Mouse (Mus musculus) embryonic facial prominence, embryonic 10.5 days (tissue): Measurements from ENCODE around the gene Myo15. TPM values are rescaled to one million over a fixed set of nuclear protein-coding genes. Genes with fewer than 3 reads are reported as not detected.
A peak's percentile ranks its signal among the peaks of the same experiment; 100 is the strongest.

ENCODE experiments used
- DNase-seq: peaks from one replicate; pipeline ENCODE4 v3.0.0-alpha.2; 2017; ENCODE audit warnings: low spot score
- H3K27ac ChIP-seq: fragments of 300-500 bp; sonication (generic); replicated peaks from 2 replicates; pipeline ENCODE4 v1.5.1; 2016; ENCODE audit warnings: mild to moderate bottlenecking
- H3K27me3 ChIP-seq: fragments of 300-500 bp; sonication (generic); replicated peaks from 2 replicates; pipeline ENCODE4 v1.6.1; 2016; ENCODE audit warnings: low read depth, mild to moderate bottlenecking; ENCODE audit not compliant: poor library complexity, severe bottlenecking
- H3K36me3 ChIP-seq: fragments of 300-500 bp; sonication (generic); replicated peaks from 2 replicates; pipeline ENCODE4 v1.6.1; 2016; ENCODE audit warnings: mild to moderate bottlenecking, moderate library complexity
- H3K4me1 ChIP-seq: fragments of 300-500 bp; sonication (generic); 2 replicates; pipeline ENCODE4 v1.6.1; 2016
- H3K4me3 ChIP-seq: fragments of 300-500 bp; sonication (generic); 2 replicates; pipeline ENCODE4 v1.5.1; 2016; ENCODE audit warnings: mild to moderate bottlenecking, moderate library complexity
- H3K9me3 ChIP-seq: fragments of 300-500 bp; sonication (generic); 2 replicates; pipeline ENCODE4 v1.6.1; 2016; ENCODE audit warnings: mild to moderate bottlenecking
- WGBS: fragments of 180-500 bp; shearing (Covaris S2); methylation state at CpG from one replicate; pipeline ENCODE4 v1.1.7; 2016; 5-methylcytosine and 5-hydroxymethylcytosine counted together
- polyA plus RNA-seq: library from polyadenylated mRNA; unstranded; fragments of >200 nt; fragmentation: Nextera tagmentation; extraction: Ambion mirVana; gene quantifications from 2 replicates; pipeline ENCODE4 v1.2.1, GENCODE M21; 2016

Gene Myo15
- polyA plus RNA-seq, 1 experiment from 2014 or later: 0.22 TPM

DNA sequence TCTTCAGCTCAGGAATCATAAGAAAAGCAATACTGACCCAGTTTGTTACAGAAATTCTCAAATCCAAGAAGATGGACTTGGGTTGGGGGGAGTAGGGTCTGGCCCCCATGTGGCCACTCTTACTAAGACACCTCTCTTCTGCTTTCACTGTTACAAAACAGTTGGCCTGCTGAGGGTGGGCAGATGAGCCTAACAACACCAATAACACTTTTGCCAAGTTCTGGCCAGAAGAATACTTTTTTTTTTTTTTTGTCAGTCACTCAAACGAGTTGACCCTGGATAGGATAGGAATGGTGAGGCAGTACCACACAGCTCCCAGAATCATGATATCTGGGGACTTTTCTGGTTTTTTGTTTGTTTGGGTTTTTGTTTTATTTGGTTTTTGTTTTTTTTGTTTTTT is 42.8 kb downstream of the Myo15 start:
- no peaks in the 10 kb centered on the region for H3K36me3 ChIP-seq
- DNase-seq: no peak
- H3K27me3 ChIP-seq: peaks cover 48% of the 10 kb centered on the region
- peaks cover 24% of the 10 kb centered on the region for H3K4me1 ChIP-seq
- 88% methylated on average over 1 of the region's 1 CpGs for WGBS
- H3K27ac ChIP-seq: no peak overlapping the region
- no peak overlapping the region for H3K4me3 ChIP-seq
- no peaks in the 10 kb centered on the region for H3K9me3 ChIP-seq

- H3K9me3 ChIP-seq: no peaks in the 10 kb centered on the region
- WGBS: 73% methylated on average over 2 of the region's 2 CpGs
- H3K4me3 ChIP-seq: no peak overlapping the region
- DNase-seq: no peak
- no peaks in the 10 kb centered on the region for H3K36me3 ChIP-seq
- H3K27me3 ChIP-seq: peaks cover 42% of the 10 kb centered on the region
- H3K4me1 ChIP-seq: peaks cover 24% of the 10 kb centered on the region
- no peak overlapping the region for H3K27ac ChIP-seq
Observed at GRCm38 (mm10) chr11:60512520-60512919, 43.4 kb downstream of the Myo15 start.

- Histone ChIP-seq H3K27me3 (peaks cover 18% of the 10 kb centered on the region), H3K27ac (no peak overlapping the region), H3K36me3 (no peaks in the 10 kb centered on the region), H3K4me3 (no peak overlapping the region), H3K9me3 (no peaks in the 10 kb centered on the region), H3K4me1 (peaks cover 8% of the 10 kb centered on the region)
- DNase-seq: peak; percentile 22
- 53% methylated on average over 2 of the region's 2 CpGs for WGBS
Observed at GRCm38 (mm10) chr11:60514941-60515340, 45.8 kb downstream of the Myo15 start.

DNA sequence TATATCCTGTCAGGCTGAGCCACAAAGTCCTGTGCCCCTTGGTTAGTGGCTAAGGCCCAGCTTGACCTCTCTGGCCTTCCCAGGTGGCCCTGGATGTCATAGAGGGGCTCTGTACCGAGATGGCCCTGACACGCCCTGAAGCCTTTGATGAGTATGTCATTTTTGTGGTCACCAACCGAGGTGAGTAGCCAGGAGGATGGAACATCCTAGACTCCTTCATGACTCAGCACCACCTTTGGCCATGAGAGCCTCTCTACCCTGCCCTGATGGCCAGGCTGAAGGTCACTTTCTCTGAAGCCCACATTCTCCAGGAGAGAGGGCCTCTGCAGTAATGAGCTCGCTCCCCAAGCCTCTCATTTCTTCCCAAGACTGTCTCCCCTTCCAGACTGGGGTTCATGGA is 49.2 kb downstream of the Myo15 start:
- no peaks in the 10 kb centered on the region for H3K36me3 ChIP-seq
- DNase-seq: no peak
- no peak overlapping the region for H3K4me3 ChIP-seq
- 77% methylated on average over 4 of the region's 4 CpGs for WGBS
- no peaks in the 10 kb centered on the region for H3K9me3 ChIP-seq
- no peak overlapping the region for H3K27ac ChIP-seq
- H3K4me1 ChIP-seq: peaks cover 17% of the 10 kb centered on the region
- no peaks in the 10 kb centered on the region for H3K27me3 ChIP-seq

- no peak for DNase-seq
- WGBS: 84% methylated on average over 5 of the region's 5 CpGs
- Histone ChIP-seq H3K36me3 (no peaks in the 10 kb centered on the region), H3K27ac (no peak overlapping the region), H3K4me1 (peaks cover 16% of the 10 kb centered on the region), H3K9me3 (no peaks in the 10 kb centered on the region), H3K27me3 (no peaks in the 10 kb centered on the region), H3K4me3 (no peak overlapping the region)
Observed at GRCm38 (mm10) chr11:60522027-60522426, 52.9 kb downstream of the Myo15 start.

- Histone ChIP-seq H3K9me3 (no peaks in the 10 kb centered on the region), H3K36me3 (no peaks in the 10 kb centered on the region), H3K27ac (0 out of 2 replicates have a peak overlapping the region, but pooled peaks have one; percentile 35), H3K27me3 (no peaks in the 10 kb centered on the region), H3K4me1 (peaks cover 16% of the 10 kb centered on the region), H3K4me3 (no peak overlapping the region)
- peak; percentile 20 for DNase-seq
- WGBS: 79% methylated on average over 6 of the region's 6 CpGs
Observed at GRCm38 (mm10) chr11:60522661-60523365, 53.7 kb downstream of the Myo15 start.

DNA sequence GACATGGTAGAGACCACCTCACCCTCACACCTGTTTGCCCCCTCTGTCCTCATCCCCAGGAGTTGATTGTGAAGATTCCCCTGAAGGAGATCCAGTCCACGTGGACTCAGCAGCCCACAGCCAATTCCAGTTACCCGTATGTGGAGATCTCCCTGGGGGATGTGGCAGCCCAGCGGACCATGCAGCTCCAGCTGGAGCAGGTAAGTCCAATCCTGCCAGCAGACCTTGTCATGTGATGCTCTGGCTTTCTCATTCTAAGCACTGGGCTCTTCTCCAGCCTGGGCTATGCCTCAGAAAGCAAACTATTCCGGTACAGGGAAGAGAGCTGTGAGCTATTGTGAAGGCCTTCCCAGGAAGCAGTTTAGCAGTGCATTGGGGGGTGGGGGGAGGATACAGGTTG is 57.3 kb downstream of the Myo15 start:
- DNase-seq: no peak
- H3K36me3 ChIP-seq: no peaks in the 10 kb centered on the region
- 71% methylated on average over 4 of the region's 4 CpGs for WGBS

GRCm38 (mm10) chr11:60535676-60536075 is 66.5 kb downstream of the Myo15 start:
- Histone ChIP-seq H3K9me3 (no peaks in the 10 kb centered on the region), H3K36me3 (peaks cover 6% of the 10 kb centered on the region), H3K4me1 (peaks cover 24% of the 10 kb centered on the region), H3K27me3 (no peaks in the 10 kb centered on the region), H3K27ac (peak overlapping the region; percentile 94), H3K4me3 (peak overlapping the region; percentile 97)
- no peak for DNase-seq
- 87% methylated on average over 2 of the region's 2 CpGs for WGBS

More for the DNA sequence above, 57.3 kb downstream of the Myo15 start:
- peaks cover 16% of the 10 kb centered on the region for H3K4me1 ChIP-seq
- no peak overlapping the region for H3K27ac ChIP-seq
- no peaks in the 10 kb centered on the region for H3K9me3 ChIP-seq
- H3K27me3 ChIP-seq: no peaks in the 10 kb centered on the region
- H3K4me3 ChIP-seq: no peak overlapping the region

GRCm38 (mm10) chr11:60536180-60536858 is 67.2 kb downstream of the Myo15 start, which contains the start of gene Alkbh5:
Gene Alkbh5, plus strand, starts transcription at chr11:60536381.
- H3K4me1 ChIP-seq: peaks cover 30% of the 10 kb centered on the region
- 21% methylated on average over 9 of the region's 9 CpGs for WGBS
- DNase-seq: peak; percentile 43

GRCm38 (mm10) chr11:60536859-60537467 is 67.8 kb downstream of the Myo15 start:
- Histone ChIP-seq H3K27ac (peak overlapping the region; percentile 94), H3K36me3 (peaks cover 9% of the 10 kb centered on the region), H3K9me3 (no peaks in the 10 kb centered on the region), H3K27me3 (no peaks in the 10 kb centered on the region), H3K4me3 (peak overlapping the region; percentile 97), H3K4me1 (peaks cover 34% of the 10 kb centered on the region)
- DNase-seq: peak; percentile 95
- under 1% methylated on average over 37 of the region's 37 CpGs for WGBS

More at GRCm38 (mm10) chr11:60536180-60536858, 67.2 kb downstream of the Myo15 start, which contains the start of gene Alkbh5:
- H3K36me3 ChIP-seq: peaks cover 6% of the 10 kb centered on the region
- peak within 1 kb of the TSS; percentile 97 for H3K4me3 ChIP-seq
- no peaks in the 10 kb centered on the region for H3K9me3 ChIP-seq
- no peaks in the 10 kb centered on the region for H3K27me3 ChIP-seq
- H3K27ac ChIP-seq: peak within 1 kb of the TSS; percentile 94

DNA sequence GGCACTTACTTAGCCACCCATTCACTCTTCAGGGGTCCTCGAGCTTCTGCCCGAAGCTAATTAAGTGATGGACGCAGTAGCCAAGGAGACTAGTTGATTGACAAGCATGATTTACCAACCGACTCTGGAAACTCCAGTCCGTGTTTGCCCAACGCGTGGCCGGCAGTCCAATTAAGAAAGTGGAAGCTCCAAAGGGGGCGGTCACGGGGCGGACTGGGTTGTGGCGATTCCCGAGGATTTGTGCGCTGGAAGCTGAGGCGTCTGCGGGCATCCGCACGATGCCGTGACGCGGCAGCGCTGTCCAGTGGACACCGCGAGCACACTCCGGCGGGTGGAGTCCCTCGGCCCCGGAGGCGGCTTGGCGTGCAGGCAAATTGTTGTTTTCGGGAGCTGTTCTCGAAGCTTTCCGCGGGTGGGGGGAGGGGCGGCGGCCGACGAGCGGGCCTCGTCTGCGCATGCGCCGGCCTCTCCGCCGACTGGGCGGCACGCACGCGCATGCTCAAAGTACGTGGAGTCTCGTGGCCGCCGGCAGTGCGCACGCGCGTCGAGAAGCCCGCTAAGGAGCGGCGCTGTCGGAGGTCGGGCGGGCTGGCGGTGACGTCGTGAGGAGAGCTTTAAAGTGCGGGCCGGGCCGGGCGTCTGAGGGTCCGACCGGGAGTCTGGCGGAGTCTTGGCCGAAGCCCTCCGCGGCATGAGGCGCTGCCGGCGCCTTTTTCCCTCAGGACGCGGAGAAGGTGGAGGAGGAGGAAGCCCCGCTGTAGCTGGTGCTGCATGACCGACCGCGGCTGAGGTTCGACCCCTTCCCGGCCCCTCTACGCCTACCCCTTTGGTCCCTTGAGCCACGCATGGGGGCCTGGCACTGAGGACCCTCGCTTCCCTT is 68.6 kb downstream of the Myo15 start:
- no peaks in the 10 kb centered on the region for H3K9me3 ChIP-seq
- no peaks in the 10 kb centered on the region for H3K27me3 ChIP-seq
- H3K27ac ChIP-seq: peak overlapping the region; percentile 94
- H3K4me3 ChIP-seq: peak overlapping the region; percentile 97
- DNase-seq: peak; percentile 98
- WGBS: under 1% methylated on average over 91 of the region's 91 CpGs
- peaks cover 38% of the 10 kb centered on the region for H3K4me1 ChIP-seq
- peaks cover 17% of the 10 kb centered on the region for H3K36me3 ChIP-seq
